Mouse (Mus musculus) layer of hippocampus, postnatal 36 days (tissue): ENCODE results near the gene Mthfd2. TPM values are rescaled to one million over a fixed set of nuclear protein-coding genes. Genes with fewer than 3 reads are reported as not detected.
"Not testable (repeated sequence)": the region's sequence is repeated elsewhere in the genome, so short reads cannot be mapped to it uniquely, and the experiment has no call there.

ENCODE experiments used
- DNase-seq, 2 experiments: peaks; one replicate each; pipeline ENCODE4 v3.0.0; 2022
- total RNA-seq, 2 experiments: library from RNA; stranded (reverse); gene quantifications; 2 replicates each; pipeline ENCODE4 v1.2.3; 2021

Mthfd2 gene
- total RNA-seq: 1 to 10 TPM; 6.1 to 6.7 TPM

GRCm38 (mm10) chr6:83325525-83326393, at the start of gene Mthfd2, which contains the start of gene Mob1a:
TSS of gene Mthfd2 (minus strand) at chr6:83325908.
TSS of gene Mob1a (plus strand) at chr6:83326016.
- peak; percentile 92 to 93 for DNase-seq

- no peak for DNase-seq
These were observed 48.1 kb upstream of the Mthfd2 start for GRCm38 (mm10) chr6:83373704-83374300.

GRCm38 (mm10) chr6:83371350-83371749, 45.6 kb upstream of the Mthfd2 start:
- no peak for DNase-seq

- no peak for DNase-seq
These were observed 44.7 kb upstream of the Mthfd2 start for GRCm38 (mm10) chr6:83370316-83370965.

- no peak for DNase-seq
These were observed 37.4 kb upstream of the Mthfd2 start for GRCm38 (mm10) chr6:83363075-83363474.

GRCm38 (mm10) chr6:83361523-83362248, 36.0 kb upstream of the Mthfd2 start:
- no peak for DNase-seq

- no peak for DNase-seq
These were observed 31.7 kb upstream of the Mthfd2 start for GRCm38 (mm10) chr6:83357436-83357835.

- DNase-seq: peak; percentile 78 to 82
These were observed 30.9 kb upstream of the Mthfd2 start for GRCm38 (mm10) chr6:83356569-83357138.

- DNase-seq: no peak
These were observed 29.4 kb upstream of the Mthfd2 start for GRCm38 (mm10) chr6:83354856-83355781.

GRCm38 (mm10) chr6:83352666-83353410, 27.1 kb upstream of the Mthfd2 start:
- no peak for DNase-seq

- DNase-seq: no peak
These were observed 25.9 kb upstream of the Mthfd2 start for GRCm38 (mm10) chr6:83351490-83352160.

GRCm38 (mm10) chr6:83350851-83351405, 25.2 kb upstream of the Mthfd2 start:
- no peak for DNase-seq

- no peak for DNase-seq
These were observed 24.5 kb upstream of the Mthfd2 start for GRCm38 (mm10) chr6:83350172-83350571.

- peak; percentile 85 to 89 for DNase-seq
These were observed 23.7 kb upstream of the Mthfd2 start for GRCm38 (mm10) chr6:83349274-83349958.

GRCm38 (mm10) chr6:83348873-83349272, 23.2 kb upstream of the Mthfd2 start, which contains the start of gene Bola3:
TSS of gene Bola3 (plus strand) at chr6:83349147.
- no peak for DNase-seq

GRCm38 (mm10) chr6:83347916-83348315, 22.2 kb upstream of the Mthfd2 start:
- no peak for DNase-seq

- not testable (repeated sequence) for DNase-seq
These were observed 19.6 kb upstream of the Mthfd2 start for GRCm38 (mm10) chr6:83345285-83345684.

GRCm38 (mm10) chr6:83342957-83343356, 17.2 kb upstream of the Mthfd2 start:
- no peak for DNase-seq

- no peak for DNase-seq
These were observed 15.7 kb upstream of the Mthfd2 start for GRCm38 (mm10) chr6:83341387-83341786.
